Mouse (Mus musculus) retina, postnatal 1 day (tissue): ENCODE measurements at regions not wholly inside any gene's neighbourhood (a gene's known extent, or its start where the extent isn't known, plus 50 kb on each side); places are given as distances from the start of the nearest gene placed in this dataset.

Source experiments
- DNase-seq: peaks from one replicate; pipeline ENCODE4 v3.0.0-alpha.2; 2012

- DNase-seq, result no peak
Observed at GRCm38 (mm10) chr1:183754500-183754899, 258.6 kb upstream of the Dusp10 start.

DNA sequence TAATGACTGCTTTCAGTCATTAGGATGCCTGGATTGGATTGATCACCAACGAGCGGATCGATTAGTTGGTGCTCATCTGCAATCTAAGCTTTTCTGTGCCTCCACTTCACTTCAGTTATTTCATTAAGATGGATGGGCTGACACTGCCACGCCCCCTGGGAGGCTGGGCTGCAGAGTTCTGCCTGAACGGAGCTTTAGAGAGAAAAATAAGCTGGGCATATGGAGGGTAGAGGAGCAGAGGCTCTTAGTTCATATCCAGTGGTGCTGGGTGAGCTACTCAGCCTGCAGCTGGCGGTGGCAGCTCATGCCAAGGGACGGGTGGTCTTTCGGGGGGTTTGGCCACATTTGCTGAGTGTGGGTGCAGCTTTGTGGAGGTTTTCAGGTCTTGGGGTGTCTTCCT, 256.4 kb upstream of the Dusp10 start:
- DNase-seq, result no peak

- DNase-seq, result peak; percentile 49
Observed at GRCm38 (mm10) chr1:183763864-183764726, 249.0 kb upstream of the Dusp10 start.

DNA sequence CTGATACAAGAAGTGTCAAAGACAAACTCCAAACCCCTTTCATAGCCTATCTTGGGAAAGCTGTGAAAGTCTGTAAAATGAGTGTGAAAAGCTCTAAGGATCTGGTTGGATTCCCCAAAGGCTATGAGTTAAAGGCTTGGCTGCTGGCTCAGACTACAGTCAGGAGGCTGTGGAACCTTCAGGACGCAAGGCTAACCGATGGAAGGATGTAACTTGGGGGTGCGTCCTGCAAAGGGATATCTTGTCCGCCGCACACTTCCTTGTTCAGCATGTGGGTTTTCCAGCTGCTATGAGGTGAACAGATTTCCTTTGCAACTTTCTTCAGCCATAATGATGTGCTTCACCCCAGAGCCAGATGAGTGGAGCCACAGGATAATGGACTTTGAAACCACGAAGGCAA, 240.3 kb upstream of the Dusp10 start:
- no peak for DNase-seq

DNA sequence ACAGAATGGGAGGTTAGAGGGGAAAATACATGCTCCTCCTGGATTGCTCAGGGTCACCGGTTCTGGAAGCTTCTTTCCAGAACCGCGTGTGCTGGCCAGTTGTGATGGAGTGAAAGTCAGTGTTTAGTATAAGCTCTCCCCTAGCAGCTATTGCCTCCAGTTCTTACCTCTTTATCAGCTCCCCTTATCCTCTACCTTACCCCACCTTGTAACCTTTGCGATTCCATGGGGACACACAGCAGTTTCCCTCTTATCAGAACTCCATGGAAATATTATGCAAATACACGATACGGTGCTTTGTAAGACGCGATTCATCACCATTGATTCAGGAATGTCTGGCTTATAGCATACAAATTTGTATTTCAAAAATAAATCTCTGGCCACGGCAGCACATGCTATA, 232.9 kb upstream of the Dusp10 start:
- DNase-seq, result no peak

- DNase-seq, result no peak
Observed at GRCm38 (mm10) chr1:183780779-183781178, 232.3 kb upstream of the Dusp10 start.

GRCm38 (mm10) chr1:183783440-183784130, 229.5 kb upstream of the Dusp10 start:
- no peak for DNase-seq

- DNase-seq, result no peak
Observed at GRCm38 (mm10) chr1:183792230-183792813, 220.8 kb upstream of the Dusp10 start.

- DNase-seq, result no peak
Observed at GRCm38 (mm10) chr1:183793324-183793723, 219.8 kb upstream of the Dusp10 start.

GRCm38 (mm10) chr1:183793913-183794445, 219.1 kb upstream of the Dusp10 start:
- DNase-seq, result no peak

GRCm38 (mm10) chr1:183802351-183802750, 210.8 kb upstream of the Dusp10 start:
- no peak for DNase-seq

DNA sequence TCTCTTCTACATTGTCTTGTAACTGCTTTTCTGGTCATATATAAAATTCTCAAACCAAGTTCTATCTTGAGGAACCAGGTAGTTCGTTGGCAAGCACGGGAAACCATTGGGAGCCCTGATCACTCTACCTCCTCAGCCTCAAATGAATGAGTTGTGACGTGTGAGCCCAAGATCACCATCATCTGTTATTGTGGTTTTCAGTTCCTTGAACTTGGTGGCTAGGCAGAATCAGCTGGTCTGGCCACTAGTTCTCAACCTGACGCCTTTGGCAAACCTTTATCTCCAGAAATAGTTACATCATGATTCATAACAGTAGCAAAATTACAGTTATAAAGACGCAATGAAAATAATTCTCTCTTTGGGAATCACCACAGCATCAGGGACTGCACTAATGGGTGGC, 209.7 kb upstream of the Dusp10 start:
- DNase-seq, result no peak

DNA sequence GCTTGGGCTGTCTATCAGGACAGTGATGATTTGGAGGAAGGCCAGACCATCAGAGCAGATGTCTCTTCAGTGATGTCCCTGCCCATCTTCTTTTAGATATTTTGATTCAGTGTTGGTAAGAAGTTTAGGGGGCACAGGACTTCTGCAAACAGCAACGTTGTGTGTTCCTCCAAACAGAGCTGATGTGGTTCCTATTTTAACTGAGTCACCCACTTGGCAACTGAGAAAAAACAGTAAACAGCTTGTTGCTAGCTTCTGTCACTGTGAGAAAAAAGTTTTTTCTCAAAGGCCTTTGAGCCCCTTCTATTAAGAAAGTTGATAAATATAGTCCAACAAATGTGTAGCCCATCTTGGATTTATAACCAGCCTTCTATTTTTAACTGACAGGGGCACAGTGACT, 209.3 kb upstream of the Dusp10 start:
- DNase-seq, result no peak

- DNase-seq, result no peak
Observed at GRCm38 (mm10) chr1:183804295-183804694, 208.8 kb upstream of the Dusp10 start.

DNA sequence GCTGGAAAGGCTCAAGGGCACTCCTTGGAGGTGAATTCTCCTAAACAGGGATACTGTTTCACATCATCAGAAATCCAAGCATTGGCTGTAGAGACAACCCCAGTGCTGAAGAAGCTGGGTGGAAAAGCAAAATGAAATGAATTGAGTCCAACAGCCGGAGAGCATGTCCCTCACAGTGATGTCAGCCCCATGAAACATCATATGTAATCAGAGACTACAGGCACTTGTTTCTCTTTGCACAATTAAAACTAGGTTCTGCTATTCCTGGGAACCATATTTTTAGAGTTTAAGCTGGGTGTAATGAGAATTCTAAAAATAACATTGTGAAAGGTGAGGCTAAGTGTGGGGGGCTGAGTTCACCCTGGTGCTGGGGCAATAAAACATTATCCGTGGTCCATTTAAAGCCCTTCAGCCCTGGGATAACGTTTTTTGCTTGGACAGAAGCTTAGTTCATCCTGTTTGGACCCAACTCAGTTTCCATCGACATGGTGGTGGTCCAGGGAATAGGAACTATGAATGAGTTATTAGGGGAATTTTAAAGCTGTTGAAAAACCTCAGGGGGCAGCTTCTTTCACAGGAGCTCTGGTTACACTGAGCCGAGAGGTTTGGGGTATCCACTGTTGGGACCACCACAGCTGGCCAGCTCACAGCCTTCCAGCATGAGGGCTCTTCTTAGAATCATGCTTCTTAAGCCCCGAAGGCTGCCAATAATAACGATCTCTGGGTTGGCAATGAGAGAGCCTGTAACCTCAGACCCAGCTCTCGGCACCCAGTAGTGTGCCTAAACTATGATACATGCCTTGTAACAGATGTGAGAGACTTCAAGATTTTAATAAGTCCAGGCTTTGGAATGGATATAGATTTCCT, 206.0 kb upstream of the Dusp10 start:
- DNase-seq, result no peak

DNA sequence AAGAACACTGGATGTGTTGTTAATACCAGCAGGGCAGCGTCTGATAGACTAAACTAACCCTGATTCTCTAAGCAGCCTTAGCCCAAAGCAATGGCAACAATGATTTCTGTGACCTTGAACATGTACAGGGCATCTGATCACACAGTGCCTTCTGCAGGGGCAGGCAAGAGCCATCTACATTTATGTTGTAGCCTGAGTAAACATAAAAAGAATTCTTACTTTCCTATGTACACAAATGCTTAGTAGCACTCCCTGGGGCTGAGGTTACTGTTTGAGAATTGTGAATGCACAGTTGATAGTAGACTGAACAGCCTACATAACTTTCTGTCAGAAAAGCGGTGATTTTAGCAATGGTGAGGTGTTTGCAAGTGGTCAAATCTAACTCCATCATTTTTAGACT, 204.9 kb upstream of the Dusp10 start:
- DNase-seq, result no peak

GRCm38 (mm10) chr1:183820555-183820954, 192.5 kb upstream of the Dusp10 start:
- DNase-seq, result no peak

- peak; percentile 12 for DNase-seq
Observed at GRCm38 (mm10) chr1:183826300-183826699, 186.8 kb upstream of the Dusp10 start.

DNA sequence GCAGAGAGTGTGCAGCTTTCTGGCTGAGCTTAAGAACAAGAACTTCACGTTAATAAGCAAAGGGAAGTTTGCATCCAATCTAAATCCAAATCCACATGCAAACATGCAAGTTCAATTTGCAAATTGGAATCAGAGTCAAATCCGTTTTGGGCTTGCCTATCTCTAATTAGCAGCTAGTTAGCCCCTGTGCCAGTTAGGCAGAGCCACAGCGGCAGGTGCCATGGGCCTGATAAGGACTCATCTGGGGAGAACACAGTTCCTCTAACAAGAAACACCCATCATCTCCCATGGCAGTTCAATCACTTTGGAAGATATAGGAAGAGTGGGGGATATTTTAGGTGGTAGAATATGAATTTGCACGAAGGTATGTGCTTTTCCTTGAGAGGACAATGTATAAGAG, 168.0 kb upstream of the Dusp10 start:
- no peak for DNase-seq

DNA sequence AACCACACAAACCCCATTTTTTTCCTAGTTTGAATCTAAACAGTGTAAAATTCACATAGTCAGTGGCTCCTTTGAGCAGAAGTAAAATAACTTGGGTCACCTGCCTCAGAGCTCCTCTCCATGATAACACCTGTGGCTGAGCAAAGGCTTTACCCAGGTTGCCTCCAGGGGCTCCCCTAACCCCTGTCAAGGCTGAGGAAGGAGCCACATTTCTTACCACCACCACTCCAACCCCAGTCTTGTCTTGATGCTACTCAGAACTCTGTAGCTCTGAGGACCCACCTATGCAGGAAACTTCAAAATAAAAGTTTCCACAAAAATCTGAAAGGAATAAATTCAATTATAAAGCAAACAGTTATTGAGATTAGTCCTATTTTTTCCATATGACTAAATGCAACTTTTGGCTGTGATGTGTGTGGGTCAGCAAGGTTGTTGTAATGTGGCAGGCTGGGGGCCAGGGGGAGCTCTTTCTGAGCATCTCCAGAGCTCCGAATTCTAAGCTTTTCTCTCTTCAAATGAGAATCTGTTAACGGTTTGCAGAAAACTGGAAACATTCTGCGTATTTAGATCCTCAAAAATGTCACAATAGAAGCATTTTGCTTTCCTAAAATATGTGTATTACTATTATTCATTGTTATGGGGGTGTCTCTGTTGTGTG, 159.0 kb upstream of the Dusp10 start:
- DNase-seq, result no peak

DNA sequence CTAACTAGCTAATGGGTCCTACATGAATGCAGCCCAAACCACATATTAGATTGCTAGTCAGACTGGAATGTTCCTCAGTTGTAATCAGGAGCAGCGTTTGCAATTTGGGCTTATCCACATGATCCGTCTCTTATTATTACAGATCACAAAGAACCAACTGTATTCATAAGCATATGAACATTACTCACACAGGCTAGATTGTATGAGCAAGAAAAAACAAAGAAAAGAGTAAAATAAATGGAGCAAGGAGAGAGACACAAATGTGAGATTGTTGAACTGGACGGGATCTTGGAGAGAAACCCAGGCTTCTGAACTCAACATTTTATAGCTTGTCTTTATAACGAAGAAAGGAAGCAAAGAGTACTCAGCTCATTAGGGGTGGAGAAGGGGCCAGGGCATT, 148.0 kb upstream of the Dusp10 start:
- DNase-seq, result no peak

GRCm38 (mm10) chr1:183865586-183865985, 147.5 kb upstream of the Dusp10 start:
- DNase-seq, result no peak
